ENCODE assay signal across 9 mouse cellular contexts in the genomic region with DNA sequence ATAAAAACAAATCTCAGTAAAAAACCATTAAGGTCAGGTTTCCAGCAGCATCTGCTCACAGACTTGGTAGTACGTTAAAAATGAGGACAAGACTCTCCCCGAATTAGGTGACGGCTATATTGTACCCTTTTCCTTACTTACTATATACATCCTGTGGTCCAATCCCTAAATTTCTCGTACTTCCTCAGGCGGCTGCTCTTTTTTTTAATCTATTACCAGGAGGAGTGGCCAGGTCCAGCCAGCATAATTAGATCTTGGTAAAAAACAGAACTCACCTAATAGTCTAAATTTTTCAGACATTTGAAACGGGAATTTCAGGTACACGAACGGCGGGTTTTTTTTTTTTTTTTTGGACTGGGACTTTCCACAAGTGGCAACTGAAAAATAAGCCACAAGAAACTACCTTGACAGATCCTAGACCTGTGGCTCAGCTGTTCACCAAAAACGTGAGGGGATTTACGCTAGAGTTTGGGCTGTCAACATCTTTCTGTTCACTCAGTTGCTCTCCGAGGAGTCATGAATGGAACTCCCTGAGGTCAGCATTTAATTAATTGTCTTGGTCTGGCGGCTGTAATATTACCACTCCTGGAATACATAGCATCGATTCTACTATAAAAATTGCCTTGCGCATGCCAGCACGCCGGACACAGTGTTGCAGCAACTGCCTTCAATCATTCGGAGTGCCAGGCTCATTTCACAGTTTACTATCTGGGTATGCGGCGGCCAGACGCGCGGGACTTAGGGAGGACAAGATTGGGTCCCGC. TPM values are rescaled to one million over a fixed set of nuclear protein-coding genes. Genes with fewer than 3 reads are reported as not detected.
DNase-seq lines count a peak whose midpoint lies in the region; ATAC-seq and TF ChIP-seq lines count a peak whose summit lies in the region.
"Had no signal": no experiment of that assay in that cellular context is flagged by ENCODE, and none has a peak within 500 bp of the region (broad histone marks: within the 10 kb centered on the region; RNA-seq: fewer than 3 reads in every experiment).

No protein-coding gene starts in this region.

- peaks cover under 1% of the 10 kb centered on the region; the same call in 1 of the 2 replicates for H3K36me3 ChIP-seq in heart, embryonic 15.5 days
- no peaks in the 10 kb centered on the region for H3K36me3 ChIP-seq in ES-Bruce4 (ENCODE audit: control insufficient read depth, insufficient read depth, low read length, poor library complexity, severe bottlenecking)
- peaks cover 15% of the 10 kb centered on the region for H3K36me3 ChIP-seq in hindbrain, embryonic 10.5 days
- peaks cover 9% of the 10 kb centered on the region for H3K36me3 ChIP-seq in midbrain, embryonic 10.5 days

- peak overlapping the region; percentile 81 for H3K4me3 ChIP-seq in heart, embryonic 15.5 days
- H3K4me3 ChIP-seq in ES-Bruce4 (ENCODE audit: low read depth, low read length): peak overlapping the region; percentile 80
- H3K4me3 ChIP-seq in hindbrain, embryonic 10.5 days: peak overlapping the region; percentile 97
- H3K4me3 ChIP-seq in midbrain, embryonic 10.5 days: peak overlapping the region; percentile 97

- H3K27ac ChIP-seq in heart, embryonic 15.5 days: peak overlapping the region; percentile 68
- H3K27ac ChIP-seq in ES-Bruce4 (ENCODE audit: insufficient read depth, low read length): no peak overlapping the region
- peak overlapping the region; percentile 93 for H3K27ac ChIP-seq in hindbrain, embryonic 10.5 days
- peak overlapping the region; percentile 96 for H3K27ac ChIP-seq in midbrain, embryonic 10.5 days (replicated peaks)

- H3K9me3 ChIP-seq in heart, embryonic 15.5 days (replicated peaks): no peaks in the 10 kb centered on the region
- H3K9me3 ChIP-seq in ES-Bruce4 (replicated peaks; ENCODE audit: control insufficient read depth, insufficient read depth, low read length, poor library complexity, severe bottlenecking): no peaks in the 10 kb centered on the region
- no peaks in the 10 kb centered on the region for H3K9me3 ChIP-seq in hindbrain, embryonic 10.5 days
- H3K9me3 ChIP-seq in midbrain, embryonic 10.5 days (replicated peaks): no peaks in the 10 kb centered on the region

- H3K4me1 ChIP-seq in heart, embryonic 15.5 days (replicated peaks): peaks cover 48% of the 10 kb centered on the region
- H3K4me1 ChIP-seq in ES-Bruce4 (ENCODE audit: control insufficient read depth, insufficient read depth, low read length): peaks cover 3% of the 10 kb centered on the region
- H3K4me1 ChIP-seq in hindbrain, embryonic 10.5 days (replicated peaks): peaks cover 75% of the 10 kb centered on the region
- peaks cover 64% of the 10 kb centered on the region for H3K4me1 ChIP-seq in midbrain, embryonic 10.5 days

- WGBS in heart, embryonic 15.5 days: 17% methylated on average over 24 of the region's 24 CpGs
- 16% methylated on average over 24 of the region's 24 CpGs for WGBS in hindbrain, embryonic 10.5 days
- 18% methylated on average over 24 of the region's 24 CpGs for WGBS in midbrain, embryonic 10.5 days

- TF ChIP-seq EP300 in ES-Bruce4 (IDR thresholded peaks at IDR 0.05; ENCODE audit: insufficient read depth, low read depth, low read length): no peak

- no peak for TF ChIP-seq CTCF in ES-Bruce4 (IDR thresholded peaks at IDR 0.05; ENCODE audit: low read depth, low read length)

- DNase-seq in heart, postnatal 25 days (ENCODE audit: low spot score): no peak
- no peak for DNase-seq in hindbrain, embryonic 10.5 days (ENCODE audit: low spot score)
- DNase-seq in midbrain, embryonic 10.5 days (ENCODE audit: low spot score): no peak
- no peak for DNase-seq in adrenal gland, adult 18-20 months (ENCODE audit: low spot score in 2 of 2)
- DNase-seq in right cerebral cortex, adult 18-20 months: no peak
- no peak for DNase-seq in right cerebral cortex, postnatal 14 days

- no peak for ATAC-seq in heart, embryonic 15.5 days (replicated peaks; ENCODE audit: insufficient number of reproducible peaks, insufficient read depth, low FRiP score, low read depth)

- TF ChIP-seq POLR2A in ES-Bruce4 (IDR thresholded peaks at IDR 0.05; ENCODE audit: insufficient read depth, low read length): peak; percentile 31

- H3K9ac ChIP-seq in heart, embryonic 15.5 days: peak overlapping the region; percentile 21
- peak overlapping the region; percentile 31 for H3K9ac ChIP-seq in ES-Bruce4 (ENCODE audit: low read depth, poor library complexity, severe bottlenecking)

- H3K4me2 ChIP-seq in heart, embryonic 15.5 days: peak overlapping the region; percentile 64

- intact Hi-C loops in heart, postnatal 25 days (cut with DNase I): loop anchor here (5.0 kb wide), 1 partner anchor 52 kb away; a partner anchor contains a TSS

- H3K27me3 ChIP-seq in heart, embryonic 15.5 days: no peaks in the 10 kb centered on the region
- no peaks in the 10 kb centered on the region for H3K27me3 ChIP-seq in ES-Bruce4 (ENCODE audit: control insufficient read depth, insufficient read depth, low read length, poor library complexity, severe bottlenecking)
- H3K27me3 ChIP-seq in hindbrain, embryonic 10.5 days (ENCODE audit: insufficient read depth, poor library complexity, severe bottlenecking): no peaks in the 10 kb centered on the region
- no peaks in the 10 kb centered on the region for H3K27me3 ChIP-seq in midbrain, embryonic 10.5 days (ENCODE audit: low read depth, poor library complexity, severe bottlenecking)
- H3K27me3 ChIP-seq: Patski had no signal

RNA-seq across cellular contexts. Expression of a gene that starts 0.8 kb away (rescaled TPM):
- 23.7 and 30.0 TPM in 2 replicates for polyA plus RNA-seq in heart, embryonic 15.5 days (2015; fragmentation: Nextera tagmentation; extraction: Ambion mirVana)
- 10 to 100 TPM; 27.2 to 31.8 TPM for total RNA-seq in heart, postnatal 25 days (2021)
- polyA plus RNA-seq in ES-Bruce4 (2011; ENCODE audit: insufficient read depth, insufficient read length, low read depth, missing spikeins): 32.4 and 38.3 TPM in 2 replicates
- 44.7 and 44.8 TPM in 2 replicates for polyA plus RNA-seq in hindbrain, embryonic 10.5 days (2016; fragmentation: Nextera tagmentation; extraction: Ambion mirVana)
- polyA plus RNA-seq in midbrain, embryonic 10.5 days (2016; fragmentation: Nextera tagmentation; extraction: Ambion mirVana): 46.6 and 49.0 TPM in 2 replicates
- 10 to 100 TPM; 28.8 to 30.2 TPM for total RNA-seq in adrenal gland, adult 18-20 months (2021)

RNA-seq across cellular contexts. Expression of a gene that starts 2.1 kb away (rescaled TPM):
- 20.6 and 24.5 TPM in 2 replicates for polyA plus RNA-seq in heart, embryonic 15.5 days (2015; fragmentation: Nextera tagmentation; extraction: Ambion mirVana)
- total RNA-seq in heart, postnatal 25 days (2021): 10 to 100 TPM; 23.6 to 26.4 TPM
- polyA plus RNA-seq in ES-Bruce4 (2011; ENCODE audit: insufficient read depth, insufficient read length, low read depth, missing spikeins): 20.7 and 20.9 TPM in 2 replicates
- 18.6 and 20.7 TPM in 2 replicates for polyA plus RNA-seq in hindbrain, embryonic 10.5 days (2016; fragmentation: Nextera tagmentation; extraction: Ambion mirVana)
- polyA plus RNA-seq in midbrain, embryonic 10.5 days (2016; fragmentation: Nextera tagmentation; extraction: Ambion mirVana): 17.6 and 18.9 TPM in 2 replicates
- 10 to 100 TPM; 35.9 to 40.3 TPM for total RNA-seq in adrenal gland, adult 18-20 months (2021)

RNA-seq across cellular contexts. Expression of a gene that starts 19.2 kb away (rescaled TPM):
- polyA plus RNA-seq in heart, embryonic 15.5 days (2015; fragmentation: Nextera tagmentation; extraction: Ambion mirVana): 218 and 234 TPM in 2 replicates
- 100 to 1,000 TPM; 120 to 122 TPM for total RNA-seq in heart, postnatal 25 days (2021)
- 131 and 145 TPM in 2 replicates for polyA plus RNA-seq in ES-Bruce4 (2011; ENCODE audit: insufficient read depth, insufficient read length, low read depth, missing spikeins)
- 280 and 301 TPM in 2 replicates for polyA plus RNA-seq in hindbrain, embryonic 10.5 days (2016; fragmentation: Nextera tagmentation; extraction: Ambion mirVana)
- 252 and 279 TPM in 2 replicates for polyA plus RNA-seq in midbrain, embryonic 10.5 days (2016; fragmentation: Nextera tagmentation; extraction: Ambion mirVana)
- 100 to 1,000 TPM; 102 to 112 TPM for total RNA-seq in adrenal gland, adult 18-20 months (2021)

RNA-seq across cellular contexts. Expression of a gene that starts 30.8 kb away (rescaled TPM):
- polyA plus RNA-seq in heart, embryonic 15.5 days (2015; fragmentation: Nextera tagmentation; extraction: Ambion mirVana): 51.0 and 52.5 TPM in 2 replicates
- total RNA-seq in heart, postnatal 25 days (2021): 10 to 100 TPM; 22.9 to 25.9 TPM
- 22.0 and 28.7 TPM in 2 replicates for polyA plus RNA-seq in ES-Bruce4 (2011; ENCODE audit: insufficient read depth, insufficient read length, low read depth, missing spikeins)
- 71.0 and 91.5 TPM in 2 replicates for polyA plus RNA-seq in hindbrain, embryonic 10.5 days (2016; fragmentation: Nextera tagmentation; extraction: Ambion mirVana)
- polyA plus RNA-seq in midbrain, embryonic 10.5 days (2016; fragmentation: Nextera tagmentation; extraction: Ambion mirVana): 88.0 and 89.1 TPM in 2 replicates
- total RNA-seq in adrenal gland, adult 18-20 months (2021): 10 to 100 TPM; 16.9 to 18.7 TPM

RNA-seq across cellular contexts. Expression of a gene that starts 31.1 kb away (rescaled TPM):
- polyA plus RNA-seq in heart, embryonic 15.5 days (2015; fragmentation: Nextera tagmentation; extraction: Ambion mirVana): 0.39 and 0.81 TPM in 2 replicates
- 1 to 10 TPM in 1 of 2 experiments, under 1 TPM in 1; 0.84 to 1.3 TPM for total RNA-seq in heart, postnatal 25 days (2021)
- polyA plus RNA-seq in ES-Bruce4 (2011; ENCODE audit: insufficient read depth, insufficient read length, low read depth, missing spikeins): 3.2 and 3.4 TPM in 2 replicates
- 2.2 and 2.4 TPM in 2 replicates for polyA plus RNA-seq in hindbrain, embryonic 10.5 days (2016; fragmentation: Nextera tagmentation; extraction: Ambion mirVana)
- polyA plus RNA-seq in midbrain, embryonic 10.5 days (2016; fragmentation: Nextera tagmentation; extraction: Ambion mirVana): 2.2 and 2.4 TPM in 2 replicates
- total RNA-seq in adrenal gland, adult 18-20 months (2021): 1 to 10 TPM; 1.5 to 2.0 TPM
